Mouse (Mus musculus): ENCODE data around the gene Pla1a. TPM values are rescaled to one million over a fixed set of nuclear protein-coding genes. Genes with fewer than 3 reads are reported as not detected.

Pla1a gene
- polyA plus RNA-seq, 1 experiment: 13.9 TPM

DNA sequence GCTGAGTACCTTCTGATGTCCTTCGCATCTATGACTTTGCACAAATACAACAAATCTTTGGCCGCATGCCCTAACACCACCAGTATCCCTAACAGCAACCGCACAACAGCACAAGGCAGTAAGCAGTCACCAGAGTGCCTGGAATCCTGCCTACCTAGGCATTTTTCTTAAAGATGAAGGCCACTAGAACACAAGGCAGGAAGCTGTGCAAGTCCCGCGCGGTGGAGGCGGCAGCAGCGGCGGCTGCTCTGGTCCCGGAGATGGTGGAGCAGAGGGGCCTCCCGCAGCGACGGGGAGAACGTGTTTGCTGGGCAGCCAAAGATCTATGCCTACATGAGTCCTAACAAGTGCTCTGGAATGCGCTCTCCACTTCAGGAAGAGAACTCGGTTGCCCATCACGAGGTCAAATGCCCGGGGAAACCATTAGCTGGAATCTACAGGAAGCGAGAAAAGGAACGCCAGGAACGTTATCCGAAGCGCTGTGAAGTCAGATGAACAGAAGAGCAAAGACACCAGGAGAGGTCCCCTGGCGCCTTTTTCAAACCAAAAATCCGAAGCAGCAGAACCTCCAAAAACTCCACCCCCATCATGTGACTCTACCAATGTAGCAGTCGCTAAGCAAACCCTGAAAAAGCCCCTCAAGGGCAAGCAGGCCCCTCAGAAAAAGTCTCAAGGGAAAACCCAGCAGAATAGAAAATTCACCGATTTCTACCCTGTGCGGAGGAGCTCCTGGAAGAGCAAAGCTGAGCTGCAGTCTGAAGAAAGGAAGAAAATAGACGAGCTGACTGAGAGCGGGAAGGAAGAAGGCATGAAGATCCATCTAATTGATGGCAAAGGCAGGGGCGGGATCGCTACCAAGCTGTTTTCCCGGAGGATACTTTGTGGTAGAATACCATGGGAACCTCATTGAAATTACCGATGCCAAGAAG lies 43.6 kb upstream of the Pla1a start:
- Histone ChIP-seq H3K4me3 (no peak overlapping the region), H3K79me2 (ENCODE audit: control insufficient read depth, insufficient read depth) (peaks cover 15% of the 10 kb centered on the region), H3K27me3 (ENCODE audit: control insufficient read depth, insufficient read depth, insufficient read length) (no peaks in the 10 kb centered on the region), H3K4me2 (ENCODE audit: low read depth) (no peak overlapping the region), H3ac (ENCODE audit: control insufficient read depth, insufficient read length) (no peak overlapping the region), H3K36me3 (ENCODE audit: control insufficient read depth, insufficient read depth) (peaks cover 31% of the 10 kb centered on the region)
- TF ChIP-seq USF1 (IDR thresholded peaks at IDR 0.05; ENCODE audit: low read depth): no peak
- TF ChIP-seq POLR2A (IDR thresholded peaks at IDR 0.05; ENCODE audit: insufficient read length, low read depth): no peak
- no peak for TF ChIP-seq MYOD1 (IDR thresholded peaks at IDR 0.05; ENCODE audit: control insufficient read depth in 1 of 3, insufficient read length in 2 of 3, low read depth in 2 of 3)
- TF ChIP-seq TCF3 (IDR thresholded peaks at IDR 0.05; ENCODE audit: insufficient read length, low read depth): no peak
- no peak for TF ChIP-seq MYOG (IDR thresholded peaks at IDR 0.05; ENCODE audit: control insufficient read depth in 1 of 3, insufficient read depth in 1 of 3, insufficient read length in 2 of 3, low read depth in 2 of 3)
- no peak for TF ChIP-seq REST (IDR thresholded peaks at IDR 0.05; ENCODE audit: insufficient read depth, insufficient read length)

DNA sequence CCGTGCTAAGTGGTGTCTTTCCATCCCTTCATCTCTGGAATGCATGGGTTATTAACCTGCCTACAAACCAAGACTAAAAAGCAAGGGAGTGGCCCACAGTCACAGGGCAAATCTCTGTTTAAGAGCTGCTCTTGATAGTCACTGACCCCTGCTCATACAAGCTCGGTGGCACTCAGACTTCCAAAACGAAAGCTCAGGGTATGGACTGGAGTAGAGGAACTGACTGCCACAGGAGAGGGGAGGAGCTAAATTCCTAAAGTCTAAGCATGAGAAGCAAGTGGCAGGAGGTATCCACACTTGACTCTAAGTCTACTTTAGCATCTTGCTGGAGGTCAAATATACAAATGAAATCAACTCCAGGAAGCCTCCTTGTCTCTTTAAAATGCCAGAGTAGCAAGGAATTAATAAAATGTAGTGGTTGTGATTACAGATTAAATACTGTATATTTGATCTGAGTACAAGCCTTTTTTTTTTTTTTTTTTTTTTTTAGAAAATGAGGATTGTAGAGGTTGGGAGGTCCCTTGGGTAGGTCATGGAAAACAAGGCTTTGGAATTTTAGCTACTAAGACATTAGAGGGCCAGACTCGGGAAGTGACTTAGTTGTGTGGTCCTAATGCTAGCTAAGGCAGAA lies 42.9 kb upstream of the Pla1a start:
- TF ChIP-seq POLR2AphosphoS2 (IDR thresholded peaks at IDR 0.05; ENCODE audit: insufficient read length, low read depth) (no peak), E2F4 (IDR thresholded peaks at IDR 0.05; ENCODE audit: insufficient read depth) (no peak), MYOD1 (IDR thresholded peaks at IDR 0.05; ENCODE audit: control insufficient read depth in 1 of 3, insufficient read length in 2 of 3, low read depth in 2 of 3) (no peak), MAX (IDR thresholded peaks at IDR 0.05; ENCODE audit: low read depth) (no peak), CEBPB (IDR thresholded peaks at IDR 0.05; ENCODE audit: insufficient read depth, poor library complexity, severe bottlenecking) (no peak), POLR2A (IDR thresholded peaks at IDR 0.05; ENCODE audit: insufficient read length, low read depth) (no peak), TCF3 (IDR thresholded peaks at IDR 0.05; ENCODE audit: insufficient read length, low read depth) (no peak), SRF (IDR thresholded peaks at IDR 0.05; ENCODE audit: control insufficient read depth, insufficient read length, low read depth) (no peak), TCF12 (IDR thresholded peaks at IDR 0.05; ENCODE audit: insufficient read depth, poor library complexity, severe bottlenecking) (no peak), USF1 (IDR thresholded peaks at IDR 0.05; ENCODE audit: low read depth) (no peak), MYOG (IDR thresholded peaks at IDR 0.05; ENCODE audit: control insufficient read depth in 1 of 3, insufficient read depth in 1 of 3, insufficient read length in 2 of 3, low read depth in 2 of 3) (no peak), REST (IDR thresholded peaks at IDR 0.05; ENCODE audit: insufficient read depth, insufficient read length) (no peak)
- peaks cover 22% of the 10 kb centered on the region for H3K79me2 ChIP-seq (ENCODE audit: control insufficient read depth, insufficient read depth)
- no peak overlapping the region for H3K4me2 ChIP-seq (ENCODE audit: low read depth)
- no peak overlapping the region for H3ac ChIP-seq (ENCODE audit: control insufficient read depth, insufficient read length)
- no peaks in the 10 kb centered on the region for H3K27me3 ChIP-seq (ENCODE audit: control insufficient read depth, insufficient read depth, insufficient read length)
- no peak overlapping the region for H3K4me3 ChIP-seq
- H3K36me3 ChIP-seq (ENCODE audit: control insufficient read depth, insufficient read depth): peaks cover 31% of the 10 kb centered on the region

DNA sequence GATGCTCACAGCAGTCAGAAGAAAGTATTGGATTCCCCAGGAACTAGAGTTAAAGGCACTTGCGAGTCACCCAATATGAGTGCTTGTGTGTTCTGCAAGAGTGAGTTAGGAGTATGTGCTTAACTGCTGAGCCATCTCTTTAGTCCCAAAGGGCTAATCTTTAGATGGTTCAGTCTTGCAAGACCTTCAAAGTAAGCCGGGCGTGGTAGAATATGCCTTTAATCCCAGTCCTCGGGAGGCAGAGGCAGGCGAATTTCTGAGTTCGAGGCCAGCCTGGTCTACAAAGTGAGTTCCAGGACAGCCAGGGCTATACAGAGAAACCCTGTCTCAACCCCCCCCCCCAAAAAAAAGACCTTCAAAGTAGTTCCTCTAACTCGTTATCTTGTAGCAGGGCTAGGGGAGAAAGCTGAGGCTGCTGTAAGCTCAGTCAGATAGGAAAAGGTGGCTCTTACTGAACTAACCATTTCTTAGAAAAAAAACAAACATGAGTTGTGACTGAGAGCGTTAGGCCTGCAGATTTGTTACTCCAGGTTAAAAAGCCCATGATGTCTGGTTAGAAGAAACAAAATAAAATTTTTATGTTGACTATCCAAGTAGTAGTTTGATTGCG lies 41.8 kb upstream of the Pla1a start:
- no peak for TF ChIP-seq TCF3 (IDR thresholded peaks at IDR 0.05; ENCODE audit: insufficient read length, low read depth)
- TF ChIP-seq POLR2A (IDR thresholded peaks at IDR 0.05; ENCODE audit: insufficient read length, low read depth): no peak
- Histone ChIP-seq H3K36me3 (ENCODE audit: control insufficient read depth, insufficient read depth) (peaks cover 27% of the 10 kb centered on the region), H3ac (ENCODE audit: control insufficient read depth, insufficient read length) (no peak overlapping the region), H3K4me3 (no peak overlapping the region), H3K4me2 (ENCODE audit: low read depth) (no peak overlapping the region), H3K79me2 (ENCODE audit: control insufficient read depth, insufficient read depth) (peaks cover 31% of the 10 kb centered on the region), H3K27me3 (ENCODE audit: control insufficient read depth, insufficient read depth, insufficient read length) (no peaks in the 10 kb centered on the region)

DNA sequence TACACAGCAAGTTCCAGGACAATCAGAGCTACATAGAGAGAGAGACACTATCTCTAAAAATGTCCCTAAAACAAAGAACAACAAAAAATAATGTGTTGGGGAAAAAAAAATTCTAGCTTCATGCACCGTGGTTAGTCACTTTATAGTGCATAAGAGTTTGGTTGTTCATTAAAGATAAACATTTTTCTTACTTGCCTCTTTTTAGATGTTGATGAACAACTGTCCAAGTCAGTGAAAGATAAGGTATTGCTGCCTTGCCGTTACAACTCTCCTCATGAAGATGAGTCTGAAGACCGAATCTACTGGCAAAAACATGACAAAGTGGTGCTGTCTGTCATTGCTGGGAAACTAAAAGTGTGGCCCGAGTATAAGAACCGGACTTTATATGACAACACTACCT lies 40.7 kb upstream of the Pla1a start:
- H3ac ChIP-seq (ENCODE audit: control insufficient read depth, insufficient read length): no peak overlapping the region
- TF ChIP-seq E2F4 (IDR thresholded peaks at IDR 0.05; ENCODE audit: insufficient read depth) (no peak), CEBPB (IDR thresholded peaks at IDR 0.05; ENCODE audit: insufficient read depth, poor library complexity, severe bottlenecking) (no peak), MAX (IDR thresholded peaks at IDR 0.05; ENCODE audit: low read depth) (no peak), MYOG (IDR thresholded peaks at IDR 0.05; ENCODE audit: control insufficient read depth in 1 of 3, insufficient read depth in 1 of 3, insufficient read length in 2 of 3, low read depth in 2 of 3) (no peak), MYOD1 (IDR thresholded peaks at IDR 0.05; ENCODE audit: control insufficient read depth in 1 of 3, insufficient read length in 2 of 3, low read depth in 2 of 3) (no peak), POLR2A (IDR thresholded peaks at IDR 0.05; ENCODE audit: insufficient read length, low read depth) (no peak), USF1 (IDR thresholded peaks at IDR 0.05; ENCODE audit: low read depth) (no peak)
- no peak overlapping the region for H3K4me3 ChIP-seq
- no peaks in the 10 kb centered on the region for H3K27me3 ChIP-seq (ENCODE audit: control insufficient read depth, insufficient read depth, insufficient read length)
- H3K79me2 ChIP-seq (ENCODE audit: control insufficient read depth, insufficient read depth): peaks cover 42% of the 10 kb centered on the region
- no peak overlapping the region for H3K4me2 ChIP-seq (ENCODE audit: low read depth)
- peaks cover 20% of the 10 kb centered on the region for H3K36me3 ChIP-seq (ENCODE audit: control insufficient read depth, insufficient read depth)

GRCm38 (mm10) chr16:38472507-38472873 lies 39.5 kb upstream of the Pla1a start:
- Histone ChIP-seq H3K4me2 (ENCODE audit: low read depth) (no peak overlapping the region), H3K36me3 (ENCODE audit: control insufficient read depth, insufficient read depth) (peaks cover 18% of the 10 kb centered on the region), H3K4me3 (no peak overlapping the region), H3K79me2 (ENCODE audit: control insufficient read depth, insufficient read depth) (peaks cover 54% of the 10 kb centered on the region), H3K27me3 (ENCODE audit: control insufficient read depth, insufficient read depth, insufficient read length) (no peaks in the 10 kb centered on the region), H3ac (ENCODE audit: control insufficient read depth, insufficient read length) (no peak overlapping the region)
- TF ChIP-seq POLR2A (IDR thresholded peaks at IDR 0.05; ENCODE audit: insufficient read length, low read depth) (no peak), E2F4 (IDR thresholded peaks at IDR 0.05; ENCODE audit: insufficient read depth) (no peak), SRF (IDR thresholded peaks at IDR 0.05; ENCODE audit: control insufficient read depth, insufficient read length, low read depth) (no peak), MYOG (IDR thresholded peaks at IDR 0.05; ENCODE audit: control insufficient read depth in 1 of 3, insufficient read depth in 1 of 3, insufficient read length in 2 of 3, low read depth in 2 of 3) (no peak), POLR2AphosphoS2 (IDR thresholded peaks at IDR 0.05; ENCODE audit: insufficient read length, low read depth) (no peak), TCF12 (IDR thresholded peaks at IDR 0.05; ENCODE audit: insufficient read depth, poor library complexity, severe bottlenecking) (no peak), MAX (IDR thresholded peaks at IDR 0.05; ENCODE audit: low read depth) (no peak), REST (IDR thresholded peaks at IDR 0.05; ENCODE audit: insufficient read depth, insufficient read length) (no peak), MYOD1 (IDR thresholded peaks at IDR 0.05; ENCODE audit: control insufficient read depth in 1 of 3, insufficient read length in 2 of 3, low read depth in 2 of 3) (no peak), USF1 (IDR thresholded peaks at IDR 0.05; ENCODE audit: low read depth) (no peak), CEBPB (IDR thresholded peaks at IDR 0.05; ENCODE audit: insufficient read depth, poor library complexity, severe bottlenecking) (no peak), TCF3 (IDR thresholded peaks at IDR 0.05; ENCODE audit: insufficient read length, low read depth) (no peak)

All from myocyte (in vitro differentiated cells).